Mouse (Mus musculus) 3T3-L1 (cell line): ENCODE data around the gene Gadd45gip1.
A peak's percentile ranks its signal among the peaks of the same experiment; 100 is the strongest.

Experiments
- DNase-seq: peaks from one replicate; pipeline ENCODE4 v3.0.0-alpha.2; 2015; ENCODE audit warnings: low read depth, low spot score

Gadd45gip1 gene

DNA sequence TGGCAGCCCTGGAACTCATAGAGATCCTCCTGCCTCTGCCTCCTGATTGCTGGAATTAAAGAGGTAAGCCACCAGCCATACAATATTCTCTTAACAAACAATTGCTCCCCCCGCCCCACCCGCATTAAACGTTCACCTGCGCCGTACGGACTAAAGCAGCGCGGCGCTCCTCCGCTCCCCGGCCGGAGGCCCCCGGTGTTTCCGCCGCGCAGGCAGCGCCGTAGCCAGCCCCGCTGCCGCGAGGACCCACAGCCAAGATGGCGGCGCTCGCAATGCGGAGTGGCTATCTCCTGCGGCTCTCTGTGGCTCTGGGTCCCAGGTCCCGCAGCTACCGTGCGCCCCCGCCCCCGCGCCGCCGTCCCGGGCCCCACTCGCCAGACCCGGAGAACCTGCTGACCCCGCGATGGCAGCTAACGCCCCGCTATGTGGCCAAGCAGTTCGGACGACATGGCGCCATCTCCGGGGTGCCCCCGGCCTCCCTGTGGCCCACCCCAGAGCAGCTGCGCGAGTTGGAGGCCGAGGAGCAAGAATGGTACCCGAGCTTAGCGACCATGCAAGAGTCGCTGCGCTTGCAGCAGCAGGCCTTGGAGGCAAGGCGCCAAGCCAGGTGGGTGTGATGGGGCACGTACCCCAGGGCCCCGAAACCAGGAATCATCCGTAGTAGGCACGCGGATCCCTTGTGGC lies 854 bp downstream of the Gadd45gip1 start:
- peak; percentile 73 for DNase-seq

DNA sequence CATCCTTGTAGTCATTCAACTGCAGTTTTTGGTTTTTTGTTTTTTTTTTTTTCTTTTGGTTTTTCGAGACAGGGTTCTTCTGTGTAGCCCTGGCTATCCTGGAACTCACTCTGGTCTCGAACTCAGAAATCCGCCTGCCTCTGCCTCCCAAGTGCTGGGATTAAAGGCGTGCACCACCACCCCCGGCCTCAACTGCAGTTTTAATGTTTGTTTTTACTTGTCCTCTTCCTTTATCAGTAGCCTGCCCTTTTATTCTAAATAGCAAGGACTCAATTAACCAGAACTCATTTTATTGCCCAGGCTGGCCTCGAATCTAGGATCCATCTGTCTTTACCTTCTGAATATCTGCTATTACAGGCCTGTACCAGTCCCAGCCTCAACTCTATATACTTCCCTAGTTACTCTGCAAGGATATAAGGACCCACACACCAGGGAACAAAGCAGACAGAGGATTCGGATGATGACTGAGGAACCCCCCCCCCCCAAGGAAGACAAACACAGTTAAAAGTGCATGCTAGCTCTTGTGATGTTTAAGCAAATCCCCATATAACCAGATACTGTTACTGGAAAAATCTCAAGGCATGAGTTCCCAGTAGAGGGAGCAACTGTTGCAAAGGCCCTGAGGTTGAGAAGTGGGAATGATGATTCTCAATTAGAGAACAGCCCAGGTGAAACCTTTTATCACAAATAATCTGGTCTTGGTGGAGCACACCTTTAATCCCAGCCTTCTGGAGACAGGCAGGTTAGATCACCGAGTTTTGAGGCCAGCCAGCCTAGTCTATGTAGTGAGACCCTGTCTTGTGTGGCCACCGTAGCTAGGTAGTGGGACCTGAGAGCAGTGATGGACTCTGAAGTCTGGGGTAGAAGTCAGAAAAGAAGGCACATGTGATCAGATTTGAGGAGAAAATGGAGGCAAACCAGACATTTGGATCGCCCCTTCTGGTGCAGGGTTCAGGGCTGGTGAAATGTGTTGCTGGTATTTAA lies 1.7 kb downstream of the Gadd45gip1 start:
- peak; percentile 71 for DNase-seq

DNA sequence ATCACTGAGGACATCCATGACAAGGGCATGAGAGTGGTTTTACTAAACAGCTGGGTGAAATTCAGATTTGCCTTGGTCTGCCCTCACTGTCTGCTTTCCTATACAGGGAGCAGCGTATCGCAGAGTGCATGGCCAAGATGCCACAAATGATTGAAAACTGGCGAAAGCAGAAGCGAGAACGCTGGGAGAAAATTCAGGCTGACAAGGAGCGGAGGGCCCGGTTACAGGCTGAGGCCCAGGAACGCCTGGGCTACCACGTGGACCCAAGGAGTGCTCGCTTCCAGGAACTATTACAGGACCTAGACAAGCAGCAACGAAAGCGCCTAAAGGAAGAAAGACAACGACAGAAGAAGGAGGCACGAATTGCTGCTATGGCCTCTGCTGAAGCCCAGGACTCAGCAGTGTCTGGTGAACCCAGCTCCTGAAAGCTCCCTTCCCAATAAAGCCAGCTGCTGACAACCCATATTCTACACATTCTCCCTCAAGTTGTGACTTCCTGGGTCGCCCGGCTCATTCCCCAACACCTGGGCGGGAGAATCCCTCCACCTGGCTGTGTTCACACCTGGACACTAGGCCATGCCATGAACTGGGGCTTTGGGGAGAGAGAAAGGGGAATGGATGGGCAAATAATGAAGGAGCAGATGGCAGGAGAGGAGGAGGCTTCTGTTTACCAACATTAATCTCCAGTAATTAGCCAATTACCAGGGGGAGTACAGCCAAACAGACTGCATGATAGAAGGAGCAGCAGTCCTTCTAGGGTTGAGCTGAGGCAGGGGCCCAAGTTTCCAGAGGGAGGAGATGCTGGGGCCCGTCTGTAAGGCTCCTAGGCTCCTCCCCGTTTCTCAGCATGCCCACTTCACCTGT lies 2.9 kb downstream of the Gadd45gip1 start:
- DNase-seq = no peak

DNA sequence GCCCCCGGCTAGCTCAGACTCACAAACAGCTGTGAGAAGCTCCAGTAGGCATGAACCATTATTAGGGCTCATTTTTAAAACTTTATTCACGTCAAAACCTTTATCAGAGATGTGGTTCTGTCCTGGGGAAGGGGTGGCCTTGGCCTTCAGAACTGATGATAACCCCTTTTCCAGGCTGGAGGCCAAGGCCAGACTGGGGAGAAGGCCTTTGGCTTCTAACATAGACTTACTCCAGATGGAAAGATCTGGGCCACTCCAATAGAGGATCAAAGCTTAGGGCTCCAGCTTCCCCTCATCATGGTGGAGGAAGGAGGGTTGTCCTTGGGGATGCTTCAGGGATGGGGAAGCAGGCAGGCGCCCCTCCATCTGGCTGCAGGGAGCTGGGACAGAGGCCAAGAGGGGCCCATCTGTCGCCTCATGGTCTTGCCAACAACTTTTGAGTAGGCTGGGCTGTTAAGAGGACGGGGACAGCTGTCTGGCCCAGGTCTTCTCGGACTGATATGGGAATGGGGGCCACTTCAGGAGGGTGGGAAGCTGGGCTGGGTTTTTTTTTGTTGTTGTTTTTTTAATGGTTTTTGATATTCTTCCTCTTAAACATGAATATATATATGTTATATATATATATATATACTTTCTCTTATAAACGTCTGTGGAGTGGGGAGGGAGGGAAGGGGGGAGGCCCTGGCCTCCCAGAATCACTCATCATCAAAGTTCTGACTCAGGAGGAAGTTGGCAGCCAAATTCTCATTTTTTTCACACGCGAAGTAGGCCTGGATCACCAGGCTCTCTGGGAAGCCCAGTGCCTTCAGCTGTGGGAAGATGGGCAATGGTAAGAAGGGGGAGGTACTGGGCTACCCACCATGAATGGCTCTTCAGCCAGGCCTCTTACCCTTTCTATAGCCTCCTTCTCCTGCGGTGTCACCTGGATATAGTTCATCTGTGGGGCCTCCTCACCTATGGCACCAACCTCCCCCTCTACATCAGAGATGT lies 3.8 kb downstream of the Gadd45gip1 start:
- DNase-seq = peak; percentile 42

DNA sequence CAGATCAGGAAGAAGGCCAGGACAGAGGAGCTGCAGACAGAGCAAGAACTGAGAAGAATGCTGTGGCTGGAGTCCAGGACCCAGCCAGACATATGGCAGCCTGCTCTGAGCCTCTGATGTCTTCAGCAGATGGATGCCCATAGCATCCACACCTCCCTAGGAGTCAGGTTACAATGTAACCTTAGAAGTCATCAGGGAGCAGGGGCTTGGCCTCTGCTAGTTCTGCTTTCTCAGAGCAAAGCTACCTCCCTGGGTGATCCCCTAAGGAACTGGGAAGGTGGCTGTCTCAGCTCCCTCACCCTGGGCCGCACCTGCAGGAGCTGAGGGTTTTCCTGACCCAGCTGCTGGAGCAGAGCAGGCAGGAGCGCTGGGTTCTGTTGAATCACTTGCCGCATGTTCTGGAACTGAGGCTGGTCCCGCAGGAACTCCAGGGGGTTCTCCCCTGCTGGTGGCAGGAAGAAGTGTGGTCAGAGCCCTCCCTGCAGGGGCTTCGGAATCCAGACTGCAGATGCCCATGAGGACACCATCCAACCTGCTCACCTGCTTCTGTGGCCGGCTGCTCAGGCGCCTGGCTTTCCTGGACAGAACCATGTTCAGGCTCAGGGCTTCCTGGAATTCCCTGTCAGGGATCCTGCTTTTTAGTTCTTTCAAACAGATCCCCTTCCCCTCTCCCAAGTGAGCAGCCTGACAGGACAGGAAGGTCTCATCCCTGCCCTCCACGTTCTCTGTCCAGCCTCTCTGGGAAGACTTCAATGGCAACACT lies 6.0 kb downstream of the Gadd45gip1 start:
- DNase-seq = peak; percentile 79

DNA sequence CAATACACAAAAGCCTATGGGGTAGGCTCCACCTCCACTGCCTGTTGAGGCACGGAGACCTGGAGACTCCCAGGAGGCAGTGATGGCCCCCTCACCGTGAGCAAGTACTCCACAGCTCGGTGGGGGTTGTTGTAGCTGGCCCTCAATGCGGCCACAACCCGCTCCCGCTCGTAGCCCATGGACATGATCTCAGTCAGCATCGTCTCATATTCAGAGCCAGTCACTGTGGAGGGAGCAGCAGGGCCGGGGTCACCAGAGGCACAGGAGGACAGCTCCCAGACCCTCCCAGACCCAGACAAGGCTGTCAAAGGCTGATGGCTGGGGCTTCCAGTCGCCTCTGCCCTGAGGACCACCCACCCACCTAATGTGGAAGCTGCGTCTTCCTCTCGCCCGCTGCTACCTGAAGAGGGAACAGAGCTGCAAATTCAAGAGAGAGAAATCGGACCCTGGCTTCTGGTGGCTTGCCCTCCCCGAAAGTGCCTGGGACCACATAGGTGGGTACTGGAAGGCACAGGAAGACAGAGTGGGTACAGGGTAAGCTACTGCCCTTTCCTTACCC lies 6.7 kb downstream of the Gadd45gip1 start:
- DNase-seq = no peak

DNA sequence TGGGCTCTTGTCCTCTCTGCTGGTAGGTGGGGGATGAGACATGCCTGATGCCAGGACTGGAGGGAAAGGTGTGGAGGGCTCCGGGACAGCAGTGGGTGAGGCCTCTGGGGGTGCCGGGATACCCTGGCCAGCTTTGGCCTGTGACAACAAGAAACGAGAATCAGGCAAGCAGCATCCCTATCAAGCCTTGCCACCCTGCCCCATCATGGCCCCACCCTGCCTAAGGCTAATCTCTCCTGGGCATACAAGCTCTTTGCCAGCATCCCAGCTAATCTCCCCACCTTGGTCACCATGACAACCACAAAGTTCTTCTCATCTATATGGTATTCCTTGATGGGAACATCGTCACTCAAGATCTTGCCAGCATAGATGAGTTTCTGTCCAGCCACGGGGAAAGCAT lies 7.2 kb downstream of the Gadd45gip1 start:
- no peak for DNase-seq

DNA sequence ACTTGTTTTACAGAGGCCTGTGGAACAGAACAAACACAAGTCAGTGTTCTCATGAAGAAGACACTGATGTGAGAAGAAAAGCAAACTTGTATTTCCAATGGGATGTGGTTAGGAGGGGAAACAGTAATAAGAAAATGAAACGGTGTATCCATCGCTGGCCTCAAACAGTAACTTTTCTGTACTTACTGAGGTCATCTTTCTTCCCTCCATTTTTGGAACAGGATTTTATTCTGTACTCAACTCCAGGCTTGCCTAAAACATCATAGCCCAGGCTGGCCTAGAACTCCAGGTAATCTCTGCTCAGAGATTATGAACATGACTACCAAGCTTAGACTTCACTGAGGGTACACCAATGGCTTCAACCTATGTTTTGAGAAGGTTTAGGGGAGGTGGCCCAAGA lies 8.1 kb downstream of the Gadd45gip1 start:
- no peak for DNase-seq

DNA sequence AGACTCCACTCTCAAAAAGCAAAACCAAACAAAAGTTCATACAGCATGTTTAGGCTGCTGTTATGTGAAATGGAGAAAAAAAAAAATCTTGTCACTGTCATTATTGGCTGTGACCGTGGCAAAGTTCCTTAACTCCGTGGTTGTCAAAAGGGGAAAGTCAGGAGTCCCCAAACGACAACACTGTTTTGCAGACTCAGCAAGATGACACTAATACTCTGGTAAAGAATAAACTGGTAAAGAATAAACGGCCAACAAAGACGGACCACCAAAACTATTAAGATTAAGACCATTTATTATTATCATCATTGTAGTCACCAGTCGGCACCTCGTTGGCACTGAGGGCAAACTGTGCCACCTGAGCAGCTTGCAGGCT lies 8.5 kb downstream of the Gadd45gip1 start:
- no peak for DNase-seq

DNA sequence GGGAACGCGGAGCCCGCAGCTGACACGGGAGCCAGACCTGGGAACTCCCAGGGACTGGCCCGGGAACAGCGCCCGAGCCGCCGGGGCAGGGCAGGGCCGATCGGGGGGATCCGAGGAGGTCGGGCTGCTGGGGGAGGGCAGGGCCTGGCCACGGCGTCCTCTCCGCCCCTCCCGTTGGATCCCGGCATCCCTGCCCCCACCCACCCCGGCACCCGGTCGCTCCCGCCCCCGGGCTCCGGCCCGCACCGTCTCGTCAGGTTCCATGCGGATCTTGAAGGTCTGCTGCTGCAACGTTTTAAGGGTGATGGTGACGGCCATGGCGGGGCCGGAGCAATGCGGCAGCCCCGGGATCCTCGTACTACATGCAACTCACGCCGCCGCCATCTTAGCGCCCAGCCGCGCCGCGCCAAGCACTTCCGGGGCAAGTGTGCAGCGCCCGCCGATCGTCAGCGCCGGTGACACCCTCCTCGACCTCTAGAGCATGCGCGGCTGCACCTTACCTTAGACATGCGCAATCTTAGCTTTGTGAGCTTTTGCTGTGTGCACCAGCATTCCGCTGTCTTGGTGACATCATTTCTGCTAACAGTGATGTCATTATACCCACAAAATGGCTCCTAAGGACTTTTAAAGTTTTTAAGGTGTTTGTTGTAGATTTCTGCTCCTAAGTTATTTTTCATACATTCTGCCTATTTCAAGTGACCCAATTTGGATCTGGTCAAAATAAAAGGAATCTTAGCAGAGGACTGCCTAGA lies 9.1 kb downstream of the Gadd45gip1 start, which contains the start of gene Rad23a:
TSS of gene Rad23a (minus strand) at position 418 of the 752 bp plus-strand sequence.
- DNase-seq = peak; percentile 99

DNA sequence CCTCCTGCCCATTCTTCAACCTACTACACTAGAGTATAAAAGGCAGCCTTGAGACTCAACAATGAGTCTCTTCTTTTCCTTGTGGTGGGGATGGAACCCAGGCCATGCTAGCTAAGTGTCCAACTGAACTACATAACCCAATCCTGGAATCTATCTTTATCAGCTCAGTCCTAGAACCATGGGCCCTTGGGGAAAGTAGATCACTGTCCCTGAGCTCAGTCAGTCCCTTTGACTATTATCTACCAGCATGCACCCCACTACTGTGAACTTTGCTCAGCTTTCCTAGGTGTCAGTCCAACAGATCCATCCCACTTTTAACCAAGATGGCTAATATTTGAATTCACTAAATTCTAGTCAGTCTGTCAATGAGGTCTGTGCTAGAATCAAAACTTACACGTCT lies 10.2 kb downstream of the Gadd45gip1 start:
- no peak for DNase-seq

DNA sequence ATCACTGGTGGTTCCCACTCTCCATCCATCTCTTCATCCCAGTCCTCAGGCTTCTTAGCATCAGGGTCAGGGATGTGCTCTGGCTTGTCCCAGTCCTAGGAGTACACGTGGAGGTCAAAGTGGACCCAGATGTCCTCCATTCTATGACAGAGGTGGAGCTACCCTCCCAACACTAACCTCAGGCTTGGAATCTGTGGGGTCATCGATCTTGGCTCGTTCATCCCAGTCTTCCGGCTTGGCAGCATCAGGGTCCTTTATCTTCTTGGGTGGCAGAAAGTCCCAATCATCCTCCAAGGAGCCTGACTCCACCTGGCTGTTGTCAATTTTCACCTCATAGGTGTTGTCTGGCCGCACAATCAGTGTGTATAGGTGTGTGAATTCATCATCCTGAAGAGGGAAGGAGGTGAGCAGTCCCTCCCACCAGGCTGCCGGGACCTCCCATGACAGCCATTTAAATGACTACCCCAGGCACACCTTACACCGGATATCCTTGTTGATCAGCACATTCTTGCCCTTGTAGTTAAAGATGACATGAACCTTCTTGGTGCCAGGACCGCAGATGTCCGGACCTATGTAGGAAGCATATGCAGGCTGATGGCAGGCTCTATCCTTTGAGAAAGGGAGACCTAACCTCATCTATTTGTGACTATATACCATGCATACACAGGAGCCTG lies 13.2 kb downstream of the Gadd45gip1 start:
- DNase-seq = no peak

DNA sequence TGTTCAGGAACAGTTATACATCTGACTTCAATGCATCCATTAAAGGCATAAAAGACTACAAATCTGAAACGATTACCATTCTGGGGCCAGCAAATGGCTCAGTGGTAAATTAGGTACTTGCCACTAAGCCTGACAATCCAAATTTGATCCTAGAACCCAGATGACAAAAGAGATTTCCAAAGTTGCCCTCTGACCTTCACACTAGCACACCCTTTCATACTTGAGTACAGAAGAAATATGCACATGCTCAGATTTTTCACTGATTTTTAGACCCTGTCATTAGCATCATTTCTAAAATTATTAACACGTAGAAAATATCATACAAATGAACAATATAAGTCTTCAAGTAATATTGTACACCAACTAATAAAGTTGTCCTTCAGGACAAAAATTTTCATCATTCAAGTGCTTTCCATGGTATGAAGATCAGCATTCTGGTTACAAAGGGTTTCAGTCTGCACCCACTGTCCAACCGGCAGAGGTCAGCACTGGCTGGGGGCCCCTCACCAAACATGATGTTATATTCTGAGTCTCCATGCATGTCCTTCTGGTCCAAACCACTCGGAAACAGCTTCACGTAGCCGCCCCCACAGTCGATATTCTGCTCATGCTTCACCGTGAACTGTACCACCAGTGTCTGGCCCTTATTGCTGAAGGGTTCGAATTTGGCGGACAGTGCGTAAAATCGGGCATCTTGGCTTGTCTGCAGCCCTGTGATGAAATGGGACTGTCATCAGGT lies 14.2 kb downstream of the Gadd45gip1 start:
- peak; percentile 73 for DNase-seq

DNA sequence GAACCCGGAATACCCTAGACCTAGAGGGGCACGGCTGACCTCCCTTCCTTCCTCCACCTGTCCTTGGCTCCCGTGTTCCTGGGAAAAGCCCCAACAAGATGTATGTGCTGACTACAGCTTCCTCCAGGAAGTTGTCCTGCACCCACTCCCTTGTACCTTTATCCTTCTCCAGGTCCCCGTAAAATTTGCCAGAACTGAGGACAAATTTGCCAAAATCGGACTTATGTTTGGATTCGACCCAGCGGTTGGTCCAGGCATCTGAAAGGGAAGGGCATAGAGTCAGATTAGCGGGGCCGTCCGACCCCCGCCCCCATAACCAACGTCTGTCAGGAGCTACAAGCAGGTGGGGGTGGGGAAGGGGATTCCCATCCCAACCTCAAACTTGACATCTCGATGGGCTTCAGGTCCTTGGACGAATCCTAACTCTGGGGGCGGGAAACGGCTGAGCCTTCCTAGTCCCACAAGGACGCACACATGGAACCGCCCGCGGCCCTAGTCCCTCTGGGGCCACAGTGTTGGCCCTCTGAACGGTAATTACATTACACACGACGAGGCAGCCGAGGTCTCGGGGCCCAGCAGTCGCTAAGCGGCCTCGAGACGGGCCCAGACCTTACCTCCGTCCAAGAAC lies 14.9 kb downstream of the Gadd45gip1 start:
- peak; percentile 51 for DNase-seq

DNA sequence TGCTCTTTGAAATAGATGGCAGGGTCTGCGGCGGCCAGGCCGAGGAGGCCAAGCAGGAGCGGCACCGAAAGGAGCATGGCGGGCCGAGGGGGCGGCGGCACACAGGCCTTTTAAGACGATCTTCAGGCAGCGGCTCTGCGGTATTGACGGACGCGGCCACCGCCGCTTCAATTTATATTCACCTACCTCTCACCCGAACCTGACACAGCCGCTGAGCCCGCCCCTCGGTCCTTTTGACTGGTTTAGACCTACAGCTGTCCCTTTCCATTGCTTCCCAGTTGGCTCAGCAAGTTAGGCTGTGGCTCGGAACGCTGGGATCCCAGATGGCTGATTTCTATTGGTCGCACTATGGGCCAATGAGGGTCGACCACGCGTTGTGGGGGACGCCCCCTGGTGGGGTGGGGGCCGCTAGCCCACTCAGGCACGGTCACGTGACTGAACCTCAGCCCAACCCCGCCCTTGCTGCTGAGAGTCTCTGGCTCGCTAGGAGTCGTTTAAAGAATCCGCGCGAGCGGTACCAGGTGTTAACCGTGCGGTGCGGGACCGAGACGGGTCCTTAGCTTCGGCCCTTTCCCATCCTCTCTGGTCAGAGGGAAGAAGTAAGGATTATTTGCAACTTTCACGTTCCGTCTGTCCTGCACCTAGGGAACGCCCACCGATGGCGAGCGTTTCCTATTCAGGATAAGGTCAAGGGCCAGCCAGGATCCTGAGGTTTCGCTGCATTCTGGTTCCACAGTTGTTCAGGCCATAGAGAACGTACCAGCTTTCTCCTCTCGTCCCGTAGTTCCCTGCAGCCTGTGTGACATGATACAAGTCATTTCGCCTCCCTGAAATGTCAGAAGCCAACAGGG lies 15.6 kb downstream of the Gadd45gip1 start, which contains the start of gene Calr:
TSS of gene Calr (minus strand) at position 213 of the 851 bp plus-strand sequence.
- peak; percentile 100 for DNase-seq
